In genomic region chr10:37447333-37448204, GRCm38 (mm10) we compare ENCODE assay signal across 12 mouse cellular contexts.
DNase-seq lines count a peak whose midpoint lies in the region; ATAC-seq lines count a peak whose summit lies in the region.
"Had no signal": no experiment of that assay in that cellular context is flagged by ENCODE, and none has a peak within 500 bp of the region (broad histone marks: within the 10 kb centered on the region; RNA-seq: fewer than 3 reads in every experiment).

No protein-coding gene starts in this region.

- H3K4me2 ChIP-seq in heart, embryonic 11.5 days = no peak overlapping the region
- H3K4me2 ChIP-seq in heart, embryonic 16.5 days (ENCODE audit: low read depth, low read length) = no peak overlapping the region
- H3K4me2 ChIP-seq in kidney, embryonic 16.5 days (replicated peaks; ENCODE audit: low read depth, low read length) = no peak overlapping the region
- H3K4me2 ChIP-seq in forebrain, embryonic 14.5 days (ENCODE audit: low read length) = no peak overlapping the region

- no peak for ATAC-seq in heart, embryonic 11.5 days (replicated peaks; ENCODE audit: insufficient number of reproducible peaks, low FRiP score, low TSS enrichment)
- peak; percentile 58 for ATAC-seq in heart, embryonic 16.5 days (replicated peaks; ENCODE audit: extremely low read depth, insufficient read depth, low FRiP score)
- peak; percentile 73; the same call in 1 of the 2 replicates for ATAC-seq in kidney, embryonic 16.5 days (ENCODE audit: low FRiP score, low TSS enrichment)
- ATAC-seq in forebrain, embryonic 14.5 days = no peak

- no peaks in the 10 kb centered on the region for H3K36me3 ChIP-seq in heart, embryonic 11.5 days (ENCODE audit: control insufficient read depth, insufficient read depth, low read length)
- H3K36me3 ChIP-seq in heart, embryonic 16.5 days (ENCODE audit: control insufficient read depth, insufficient read depth) = no peaks in the 10 kb centered on the region
- H3K36me3 ChIP-seq in kidney, embryonic 16.5 days (ENCODE audit: insufficient read depth, low read length) = no peaks in the 10 kb centered on the region
- no peaks in the 10 kb centered on the region for H3K36me3 ChIP-seq in hindbrain, embryonic 10.5 days
- H3K36me3 ChIP-seq in forebrain, embryonic 14.5 days (ENCODE audit: control insufficient read depth, insufficient read depth, low read length) = no peaks in the 10 kb centered on the region
- H3K36me3 ChIP-seq: midbrain, embryonic 10.5 days had no signal

- H3K9me3 ChIP-seq in heart, embryonic 11.5 days (replicated peaks; ENCODE audit: control insufficient read depth, low read length) = no peaks in the 10 kb centered on the region
- H3K9me3 ChIP-seq in heart, embryonic 16.5 days (replicated peaks; ENCODE audit: control insufficient read depth, low read length) = no peaks in the 10 kb centered on the region
- no peaks in the 10 kb centered on the region for H3K9me3 ChIP-seq in kidney, embryonic 16.5 days (ENCODE audit: low read length)
- H3K9me3 ChIP-seq in hindbrain, embryonic 10.5 days = no peaks in the 10 kb centered on the region
- H3K9me3 ChIP-seq in forebrain, embryonic 14.5 days (replicated peaks; ENCODE audit: control insufficient read depth, low read length) = no peaks in the 10 kb centered on the region
- H3K9me3 ChIP-seq: midbrain, embryonic 10.5 days had no signal

- H3K27ac ChIP-seq in heart, embryonic 11.5 days (ENCODE audit: low read depth, low read length) = no peak overlapping the region
- H3K27ac ChIP-seq in heart, embryonic 16.5 days (ENCODE audit: low read length) = peak overlapping the region; percentile 66
- peak overlapping the region; percentile 67; the same call in 1 of the 2 replicates for H3K27ac ChIP-seq in kidney, embryonic 16.5 days (ENCODE audit: low read length)
- H3K27ac ChIP-seq in hindbrain, embryonic 10.5 days = no peak overlapping the region
- H3K27ac ChIP-seq in forebrain, embryonic 14.5 days (ENCODE audit: low read depth, low read length) = no peak overlapping the region
- H3K27ac ChIP-seq: liver, embryonic 14.5 days; midbrain, embryonic 10.5 days had no signal

- 66% methylated on average over 4 of the region's 4 CpGs for WGBS in heart, embryonic 11.5 days (ENCODE audit: insufficient replicate concordance)
- 62% methylated on average over 4 of the region's 4 CpGs for WGBS in heart, embryonic 16.5 days
- 69% methylated on average over 4 of the region's 4 CpGs for WGBS in kidney, embryonic 16.5 days
- 80% methylated on average over 4 of the region's 4 CpGs for WGBS in hindbrain, embryonic 10.5 days
- 90% methylated on average over 4 of the region's 4 CpGs for WGBS in forebrain, embryonic 14.5 days

- H3K27me3 ChIP-seq in heart, embryonic 11.5 days (ENCODE audit: control insufficient read depth, insufficient read depth, low read length) = no peaks in the 10 kb centered on the region
- no peaks in the 10 kb centered on the region for H3K27me3 ChIP-seq in heart, embryonic 16.5 days (ENCODE audit: control insufficient read depth, insufficient read depth, low read length)
- no peaks in the 10 kb centered on the region for H3K27me3 ChIP-seq in kidney, embryonic 16.5 days (ENCODE audit: insufficient read depth, low read length)
- no peaks in the 10 kb centered on the region for H3K27me3 ChIP-seq in hindbrain, embryonic 10.5 days (ENCODE audit: insufficient read depth, poor library complexity, severe bottlenecking)
- H3K27me3 ChIP-seq in forebrain, embryonic 14.5 days (replicated peaks; ENCODE audit: control insufficient read depth, insufficient read depth, low read length) = no peaks in the 10 kb centered on the region

- no peaks in the 10 kb centered on the region for H3K4me1 ChIP-seq in heart, embryonic 11.5 days (ENCODE audit: control insufficient read depth, insufficient read depth, low read length)
- H3K4me1 ChIP-seq in heart, embryonic 16.5 days (ENCODE audit: control insufficient read depth, insufficient read depth, low read length) = no peaks in the 10 kb centered on the region
- no peaks in the 10 kb centered on the region for H3K4me1 ChIP-seq in kidney, embryonic 16.5 days (ENCODE audit: insufficient read depth, low read length)
- no peaks in the 10 kb centered on the region for H3K4me1 ChIP-seq in hindbrain, embryonic 10.5 days (replicated peaks)
- no peaks in the 10 kb centered on the region for H3K4me1 ChIP-seq in forebrain, embryonic 14.5 days (ENCODE audit: control insufficient read depth, insufficient read depth, low read length)
- H3K4me1 ChIP-seq: midbrain, embryonic 10.5 days had no signal

- no peak overlapping the region for H3K9ac ChIP-seq in heart, embryonic 11.5 days (ENCODE audit: low read depth, low read length)
- no peak overlapping the region for H3K9ac ChIP-seq in heart, embryonic 16.5 days (ENCODE audit: low read length)
- H3K9ac ChIP-seq in kidney, embryonic 16.5 days (replicated peaks; ENCODE audit: low read length) = no peak overlapping the region
- no peak overlapping the region for H3K9ac ChIP-seq in forebrain, embryonic 14.5 days (ENCODE audit: low read length)
- H3K9ac ChIP-seq: liver, embryonic 14.5 days had no signal

- no peak overlapping the region for H3K4me3 ChIP-seq in heart, embryonic 11.5 days (ENCODE audit: low read depth, low read length)
- H3K4me3 ChIP-seq in heart, embryonic 16.5 days (ENCODE audit: low read length) = no peak overlapping the region
- H3K4me3 ChIP-seq in kidney, embryonic 16.5 days (ENCODE audit: low read length) = no peak overlapping the region
- H3K4me3 ChIP-seq in hindbrain, embryonic 10.5 days = no peak overlapping the region
- no peak overlapping the region for H3K4me3 ChIP-seq in forebrain, embryonic 14.5 days (ENCODE audit: low read depth, low read length)
- H3K4me3 ChIP-seq: erythroblast, embryonic 14.5 days; midbrain, embryonic 10.5 days had no signal

- peak; percentile 95 for DNase-seq in heart, adult 11 months
- DNase-seq in heart, adult 9 months (ENCODE audit: low spot score in 2 of 2) = peak; percentile 30 to 57
- DNase-seq in hindbrain, embryonic 10.5 days (ENCODE audit: low spot score) = no peak
- DNase-seq in forebrain, embryonic 14.5 days (ENCODE audit: low spot score) = no peak
- DNase-seq in right cerebral cortex, postnatal 25 days = no peak
- DNase-seq: left cerebral cortex, postnatal 4 days had no signal

Comparison
In these comparisons a context has a peak if more than half of its experiments do, and no peak if none do; other contexts are left out.
1. ATAC-seq: peak in heart, embryonic 16.5 days (single experiment) and kidney, embryonic 16.5 days (single experiment); none in heart, embryonic 11.5 days (single experiment) and forebrain, embryonic 14.5 days (single experiment).
2. H3K27ac ChIP-seq: peak in heart, embryonic 16.5 days (single experiment) and kidney, embryonic 16.5 days (single experiment); none in heart, embryonic 11.5 days (single experiment), hindbrain, embryonic 10.5 days (single experiment) and forebrain, embryonic 14.5 days (single experiment).
3. DNase-seq: peak in heart, adult 11 months (single experiment) and heart, adult 9 months (2 of 2); none in hindbrain, embryonic 10.5 days (single experiment), forebrain, embryonic 14.5 days (single experiment) and right cerebral cortex, postnatal 25 days (single experiment).